Mouse (Mus musculus) embryonic facial prominence, embryonic 15.5 days (tissue): ENCODE data around the gene Zmym4. TPM values are rescaled to one million over a fixed set of nuclear protein-coding genes. Genes with fewer than 3 reads are reported as not detected.

Experiments
- ATAC-seq: fragments of 200-750 bp; cut with Nextera tagmentation; 2 replicates; pipeline ENCODE4 v1.8.0; 2017; ENCODE audit warnings: low read depth, moderate TSS enrichment; ENCODE audit not compliant: insufficient number of reproducible peaks, low FRiP score, low TSS enrichment
- H3K27ac ChIP-seq: fragments of 300-500 bp; sonication (generic); replicated peaks from 2 replicates; pipeline ENCODE4 v1.5.1; 2015; ENCODE audit warnings: mild to moderate bottlenecking, inconsistent platforms
- H3K27me3 ChIP-seq: fragments of 300-500 bp; sonication (generic); 2 replicates; pipeline ENCODE4 v1.6.1; 2015; ENCODE audit warnings: inconsistent platforms
- H3K36me3 ChIP-seq: fragments of 300-500 bp; sonication (generic); 2 replicates; pipeline ENCODE4 v1.6.1; 2015; ENCODE audit warnings: mild to moderate bottlenecking, inconsistent platforms
- H3K4me1 ChIP-seq: fragments of 300-500 bp; sonication (generic); 2 replicates; pipeline ENCODE4 v1.6.1; 2015; ENCODE audit warnings: inconsistent platforms
- H3K4me2 ChIP-seq: fragments of 300-500 bp; sonication (generic); replicated peaks from 2 replicates; pipeline ENCODE4 v1.6.1; 2015; ENCODE audit warnings: mild to moderate bottlenecking, inconsistent platforms
- H3K4me3 ChIP-seq: fragments of 300-500 bp; sonication (generic); replicated peaks from 2 replicates; pipeline ENCODE4 v1.5.1; 2015; ENCODE audit warnings: mild to moderate bottlenecking, inconsistent platforms
- H3K9ac ChIP-seq: fragments of 300-500 bp; sonication (generic); 2 replicates; pipeline ENCODE4 v1.6.1; 2015; ENCODE audit warnings: inconsistent platforms
- H3K9me3 ChIP-seq: fragments of 300-500 bp; sonication (generic); replicated peaks from 2 replicates; pipeline ENCODE4 v1.6.1; 2016; ENCODE audit warnings: inconsistent platforms
- WGBS: fragments of 180-500 bp; shearing (Covaris S2); methylation state at CpG from one replicate; pipeline ENCODE4 v1.1.7; 2015; 5-methylcytosine and 5-hydroxymethylcytosine counted together
- polyA plus RNA-seq: library from polyadenylated mRNA; unstranded; fragments of >200 nt; fragmentation: Nextera tagmentation; extraction: Ambion mirVana; gene quantifications from 2 replicates; pipeline ENCODE4 v1.2.1, GENCODE M21; 2015

The Zmym4 gene
- polyA plus RNA-seq, 1 experiment from 2014 or later: 19.8 TPM

DNA sequence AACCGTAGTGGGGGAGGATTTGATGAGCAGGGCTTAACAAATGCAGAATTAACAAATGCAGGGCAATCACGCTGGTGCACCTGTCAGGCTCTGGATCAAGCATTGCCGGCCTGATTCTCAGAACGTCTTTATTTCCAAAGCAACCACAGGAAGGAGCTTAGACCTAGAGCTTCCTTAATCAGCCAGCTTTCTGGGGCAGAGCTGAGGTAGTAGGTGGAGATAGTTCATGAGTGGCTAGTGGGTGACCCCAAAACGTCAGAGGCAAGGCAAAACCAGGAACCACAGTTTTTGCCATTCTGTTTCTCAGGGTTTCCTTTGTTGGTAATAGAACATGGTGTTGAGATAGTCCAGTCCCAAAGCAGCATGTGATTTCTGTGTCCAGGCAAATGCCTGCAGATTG is 153.1 kb downstream of the Zmym4 start:
- Histone ChIP-seq H3K27me3 (no peaks in the 10 kb centered on the region), H3K4me3 (no peak overlapping the region), H3K27ac (no peak overlapping the region), H3K9me3 (no peaks in the 10 kb centered on the region), H3K36me3 (peaks cover 24% of the 10 kb centered on the region; the same call in 1 of the 2 replicates), H3K9ac (no peak overlapping the region), H3K4me2 (no peak overlapping the region), H3K4me1 (no peaks in the 10 kb centered on the region)
- no peak for ATAC-seq
- 65% methylated on average over 5 of the region's 5 CpGs for WGBS

- WGBS: 47% methylated on average over 5 of the region's 5 CpGs
Observed at GRCm38 (mm10) chr4:126813212-126813611, 154.7 kb downstream of the Zmym4 start.

More at GRCm38 (mm10) chr4:126813212-126813611, 154.7 kb downstream of the Zmym4 start:
- no peaks in the 10 kb centered on the region for H3K4me1 ChIP-seq
- no peak overlapping the region for H3K4me3 ChIP-seq
- ATAC-seq: no peak
- no peak overlapping the region for H3K27ac ChIP-seq
- no peak overlapping the region for H3K4me2 ChIP-seq
- no peaks in the 10 kb centered on the region for H3K27me3 ChIP-seq
- no peaks in the 10 kb centered on the region for H3K9me3 ChIP-seq
- no peak overlapping the region for H3K9ac ChIP-seq
- H3K36me3 ChIP-seq: peaks cover 26% of the 10 kb centered on the region

Other genes with a start within 250 kb of the Zmym4 start
- gene Tfap2e, start 231.9 kb downstream of the Zmym4 start, polyA plus RNA-seq: 0.60 and 1.1 TPM in 2 replicates
- 31.6 and 33.4 TPM in 2 replicates for gene Ncdn, start 214.7 kb downstream of the Zmym4 start, polyA plus RNA-seq
- gene AU040320, start 214.6 kb downstream of the Zmym4 start, polyA plus RNA-seq: 17.6 and 22.7 TPM in 2 replicates
- 76.4 and 82.6 TPM in 2 replicates for gene Sfpq, start 53.2 kb upstream of the Zmym4 start, polyA plus RNA-seq
- gene Zmym1, start 93.0 kb upstream of the Zmym4 start, polyA plus RNA-seq: 14.5 and 17.5 TPM in 2 replicates
- gene Zmym6, start 109.2 kb upstream of the Zmym4 start, polyA plus RNA-seq: 21.5 and 24.1 TPM in 2 replicates
- 15.6 and 18.1 TPM in 2 replicates for gene Tmem35b, start 155.6 kb upstream of the Zmym4 start, polyA plus RNA-seq
- gene Dlgap3, start 201.1 kb upstream of the Zmym4 start, polyA plus RNA-seq: 1.7 and 2.0 TPM in 2 replicates